Mouse (Mus musculus): ENCODE measurements at regions not wholly inside any gene's neighbourhood (a gene's known extent, or its start where the extent isn't known, plus 50 kb on each side); places are given as distances from the start of the nearest gene placed in this dataset.

DNA sequence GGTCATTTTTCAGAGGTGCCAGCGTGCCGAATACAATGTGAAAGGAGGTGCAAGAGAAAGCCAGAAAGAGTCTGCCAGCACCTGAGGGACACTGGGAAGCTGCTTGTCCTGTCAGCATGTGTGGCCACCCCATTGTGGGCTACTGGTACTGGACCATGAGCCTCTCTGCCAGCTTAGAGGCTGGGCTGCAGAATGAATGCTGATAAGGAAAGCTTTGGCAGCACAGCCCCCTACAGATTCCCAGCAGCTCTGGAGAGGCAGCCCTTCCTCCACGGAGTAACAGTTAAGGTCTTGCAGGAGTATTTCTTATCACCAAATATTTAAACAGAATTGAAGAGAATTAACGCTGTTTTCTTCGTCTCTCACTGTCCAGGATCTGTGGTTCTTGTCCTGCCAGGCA lies 199.5 kb downstream of the Gadd45g start:
- Histone ChIP-seq H3K4me3 (replicated peaks; ENCODE audit: low read depth, low read length) (no peak overlapping the region), H3K4me2 (ENCODE audit: low read length) (no peak overlapping the region), H3K36me3 (ENCODE audit: control insufficient read depth, insufficient read depth, low read length) (no peaks in the 10 kb centered on the region), H3K9ac (replicated peaks; ENCODE audit: low read length) (no peak overlapping the region), H3K27ac (replicated peaks; ENCODE audit: low read depth, low read length) (0 out of 2 replicates have a peak overlapping the region, but pooled peaks have one; percentile 3), H3K4me1 (ENCODE audit: control insufficient read depth, insufficient read depth, low read length) (peaks cover 9% of the 10 kb centered on the region; the same call in 1 of the 2 replicates), H3K9me3 (ENCODE audit: control insufficient read depth, low read length) (no peaks in the 10 kb centered on the region), H3K27me3 (ENCODE audit: control insufficient read depth, insufficient read depth, low read length) (no peaks in the 10 kb centered on the region)
- WGBS: 62% methylated on average over 5 of the region's 5 CpGs
- peak; percentile 36 for DNase-seq
- ATAC-seq (ENCODE audit: low FRiP score, low TSS enrichment): no peak

DNA sequence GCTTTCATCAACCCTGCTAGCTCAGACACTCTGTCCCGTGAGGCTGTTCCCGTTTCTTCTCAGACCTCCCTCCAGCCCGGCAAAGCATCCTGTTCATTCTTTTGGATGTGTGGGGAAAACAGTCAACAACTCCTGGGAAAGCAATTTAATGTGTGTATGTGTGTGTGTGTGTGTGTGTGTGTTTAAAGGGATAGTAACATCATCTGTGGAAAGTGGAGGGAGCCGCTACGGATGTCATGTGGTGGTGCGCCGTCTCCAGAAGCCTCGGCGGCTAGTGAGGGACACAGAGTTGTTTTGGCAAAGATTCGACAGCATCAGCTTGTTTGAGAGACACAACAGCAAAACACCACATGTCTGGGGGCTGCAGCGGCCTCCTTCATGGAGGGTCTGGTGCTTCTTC lies 200.2 kb downstream of the Gadd45g start:
- 70% methylated on average over 11 of the region's 11 CpGs for WGBS
- peaks cover 6% of the 10 kb centered on the region; the same call in 1 of the 2 replicates for H3K4me1 ChIP-seq (ENCODE audit: control insufficient read depth, insufficient read depth, low read length)
- no peaks in the 10 kb centered on the region for H3K27me3 ChIP-seq (ENCODE audit: control insufficient read depth, insufficient read depth, low read length)
- peak; percentile 24 for DNase-seq
- no peak overlapping the region for H3K9ac ChIP-seq (replicated peaks; ENCODE audit: low read length)
- H3K36me3 ChIP-seq (ENCODE audit: control insufficient read depth, insufficient read depth, low read length): no peaks in the 10 kb centered on the region
- H3K9me3 ChIP-seq (ENCODE audit: control insufficient read depth, low read length): no peaks in the 10 kb centered on the region
- H3K27ac ChIP-seq (replicated peaks; ENCODE audit: low read depth, low read length): no peak overlapping the region
- H3K4me2 ChIP-seq (ENCODE audit: low read length): no peak overlapping the region
- no peak overlapping the region for H3K4me3 ChIP-seq (replicated peaks; ENCODE audit: low read depth, low read length)
- no peak for ATAC-seq (ENCODE audit: low FRiP score, low TSS enrichment)

DNA sequence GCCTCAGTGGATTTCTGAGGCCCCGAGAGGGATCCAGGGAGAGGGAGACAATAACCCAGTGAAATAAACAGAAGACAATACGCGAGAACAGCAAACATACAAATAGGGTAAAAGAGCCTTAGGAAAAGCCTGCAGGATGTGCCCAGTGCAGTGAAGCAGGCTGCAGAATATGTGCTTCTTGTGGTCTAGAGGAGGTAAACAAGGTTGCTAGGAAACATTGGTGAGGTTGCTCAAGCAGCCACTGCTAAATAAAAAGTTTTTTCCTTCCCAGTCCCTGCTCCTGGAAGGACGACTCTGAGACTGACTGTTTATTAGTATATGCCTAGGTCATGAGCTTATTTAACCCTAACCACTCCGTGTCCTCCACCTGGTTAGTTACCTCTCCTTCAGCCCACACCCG lies 201.5 kb downstream of the Gadd45g start:
- WGBS: 70% methylated on average over 6 of the region's 6 CpGs
- no peak for DNase-seq
- no peak for ATAC-seq (ENCODE audit: low FRiP score, low TSS enrichment)

DNA sequence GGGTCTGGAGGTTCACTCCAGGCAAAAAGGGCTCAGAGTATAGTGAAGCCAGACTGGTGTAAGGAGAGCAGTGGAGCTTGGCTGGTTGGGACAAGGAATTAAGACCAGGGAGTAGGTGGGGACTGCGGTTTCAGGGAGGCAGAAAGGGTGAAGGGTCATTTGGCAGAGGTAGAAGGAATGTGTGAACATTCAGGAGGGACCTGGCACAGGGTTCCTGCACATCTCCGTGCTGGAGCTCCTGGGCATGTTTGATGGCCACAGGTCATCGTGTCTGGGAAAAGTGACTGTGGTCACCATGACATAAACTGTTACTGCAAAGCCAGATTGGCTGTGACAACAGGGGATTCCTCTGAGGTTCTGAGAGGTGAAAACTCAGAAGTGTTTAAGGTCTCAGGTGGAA lies 202.3 kb downstream of the Gadd45g start:
- no peak overlapping the region for H3K4me2 ChIP-seq (ENCODE audit: low read length)
- WGBS: 94% methylated on average over 3 of the region's 3 CpGs
- DNase-seq (no peak), ATAC-seq (ENCODE audit: low FRiP score, low TSS enrichment) (no peak)
- H3K4me1 ChIP-seq (ENCODE audit: control insufficient read depth, insufficient read depth, low read length): 0 out of 2 replicates have a peak, but pooled peaks cover 3% of the 10 kb centered on the region
- no peaks in the 10 kb centered on the region for H3K36me3 ChIP-seq (ENCODE audit: control insufficient read depth, insufficient read depth, low read length)
- no peak overlapping the region for H3K9ac ChIP-seq (replicated peaks; ENCODE audit: low read length)
- no peak overlapping the region for H3K4me3 ChIP-seq (replicated peaks; ENCODE audit: low read depth, low read length)
- H3K9me3 ChIP-seq (ENCODE audit: control insufficient read depth, low read length): no peaks in the 10 kb centered on the region
- H3K27ac ChIP-seq (replicated peaks; ENCODE audit: low read depth, low read length): no peak overlapping the region
- no peaks in the 10 kb centered on the region for H3K27me3 ChIP-seq (ENCODE audit: control insufficient read depth, insufficient read depth, low read length)

More for the DNA sequence above, 201.5 kb downstream of the Gadd45g start:
- 0 out of 2 replicates have a peak, but pooled peaks cover 3% of the 10 kb centered on the region for H3K4me1 ChIP-seq (ENCODE audit: control insufficient read depth, insufficient read depth, low read length)
- H3K4me3 ChIP-seq (replicated peaks; ENCODE audit: low read depth, low read length): no peak overlapping the region
- no peaks in the 10 kb centered on the region for H3K36me3 ChIP-seq (ENCODE audit: control insufficient read depth, insufficient read depth, low read length)
- no peak overlapping the region for H3K9ac ChIP-seq (replicated peaks; ENCODE audit: low read length)
- H3K27ac ChIP-seq (replicated peaks; ENCODE audit: low read depth, low read length): no peak overlapping the region
- no peaks in the 10 kb centered on the region for H3K9me3 ChIP-seq (ENCODE audit: control insufficient read depth, low read length)
- H3K4me2 ChIP-seq (ENCODE audit: low read length): no peak overlapping the region
- no peaks in the 10 kb centered on the region for H3K27me3 ChIP-seq (ENCODE audit: control insufficient read depth, insufficient read depth, low read length)

DNA sequence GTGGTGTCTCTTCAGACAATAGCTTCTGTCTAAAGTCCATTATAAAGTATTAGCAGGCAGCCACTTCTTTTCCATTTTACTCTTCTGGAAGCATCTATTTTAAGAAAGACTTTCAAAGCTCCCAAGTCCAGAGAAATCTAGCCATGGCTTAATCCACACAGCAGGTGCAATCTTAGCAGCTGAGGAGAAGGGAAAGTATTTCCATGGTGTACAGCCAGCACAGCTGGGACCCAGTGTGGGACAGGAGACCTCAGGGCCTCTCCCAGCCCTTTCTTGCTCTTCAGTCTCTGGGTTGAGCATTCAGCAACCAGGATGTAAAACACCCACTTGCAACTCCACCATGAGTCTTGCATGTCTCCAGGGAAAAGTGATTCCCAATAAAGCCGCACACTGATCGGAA lies 202.8 kb downstream of the Gadd45g start:
- H3K36me3 ChIP-seq (ENCODE audit: control insufficient read depth, insufficient read depth, low read length): no peaks in the 10 kb centered on the region
- DNase-seq (no peak), ATAC-seq (ENCODE audit: low FRiP score, low TSS enrichment) (no peak)
- H3K9me3 ChIP-seq (ENCODE audit: control insufficient read depth, low read length): no peaks in the 10 kb centered on the region
- WGBS: 96% methylated on average over 2 of the region's 2 CpGs
- no peak overlapping the region for H3K27ac ChIP-seq (replicated peaks; ENCODE audit: low read depth, low read length)
- no peak overlapping the region for H3K4me2 ChIP-seq (ENCODE audit: low read length)
- H3K27me3 ChIP-seq (ENCODE audit: control insufficient read depth, insufficient read depth, low read length): no peaks in the 10 kb centered on the region
- no peak overlapping the region for H3K4me3 ChIP-seq (replicated peaks; ENCODE audit: low read depth, low read length)
- H3K9ac ChIP-seq (replicated peaks; ENCODE audit: low read length): no peak overlapping the region
- 0 out of 2 replicates have a peak, but pooled peaks cover 3% of the 10 kb centered on the region for H3K4me1 ChIP-seq (ENCODE audit: control insufficient read depth, insufficient read depth, low read length)

DNA sequence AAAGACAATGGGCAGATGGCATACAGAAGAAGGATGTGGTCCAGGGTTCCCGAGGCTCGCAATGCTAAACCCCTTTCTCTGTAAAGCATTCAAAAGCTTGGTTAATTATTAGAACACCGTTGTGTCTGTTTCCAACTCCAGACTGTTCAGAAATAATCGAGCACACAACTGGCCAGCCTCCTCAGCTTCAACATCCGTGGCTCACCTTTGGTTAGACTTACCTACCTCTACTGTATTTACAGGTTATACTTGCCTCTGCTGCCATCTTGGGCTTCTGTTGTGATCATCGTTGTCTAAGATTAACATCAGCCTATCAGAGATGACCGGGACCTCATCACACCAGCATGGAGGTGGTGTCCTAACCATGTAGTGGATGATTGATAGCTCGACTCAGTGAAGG lies 209.3 kb downstream of the Gadd45g start:
- 93% methylated on average over 8 of the region's 8 CpGs for WGBS
- DNase-seq (no peak), ATAC-seq (ENCODE audit: low FRiP score, low TSS enrichment) (no peak)
- Histone ChIP-seq H3K27ac (replicated peaks; ENCODE audit: low read depth, low read length) (no peak overlapping the region), H3K9me3 (ENCODE audit: control insufficient read depth, low read length) (no peaks in the 10 kb centered on the region), H3K9ac (replicated peaks; ENCODE audit: low read length) (no peak overlapping the region), H3K4me3 (replicated peaks; ENCODE audit: low read depth, low read length) (no peak overlapping the region), H3K4me2 (ENCODE audit: low read length) (no peak overlapping the region), H3K36me3 (ENCODE audit: control insufficient read depth, insufficient read depth, low read length) (no peaks in the 10 kb centered on the region), H3K4me1 (ENCODE audit: control insufficient read depth, insufficient read depth, low read length) (no peaks in the 10 kb centered on the region), H3K27me3 (ENCODE audit: control insufficient read depth, insufficient read depth, low read length) (no peaks in the 10 kb centered on the region)

DNA sequence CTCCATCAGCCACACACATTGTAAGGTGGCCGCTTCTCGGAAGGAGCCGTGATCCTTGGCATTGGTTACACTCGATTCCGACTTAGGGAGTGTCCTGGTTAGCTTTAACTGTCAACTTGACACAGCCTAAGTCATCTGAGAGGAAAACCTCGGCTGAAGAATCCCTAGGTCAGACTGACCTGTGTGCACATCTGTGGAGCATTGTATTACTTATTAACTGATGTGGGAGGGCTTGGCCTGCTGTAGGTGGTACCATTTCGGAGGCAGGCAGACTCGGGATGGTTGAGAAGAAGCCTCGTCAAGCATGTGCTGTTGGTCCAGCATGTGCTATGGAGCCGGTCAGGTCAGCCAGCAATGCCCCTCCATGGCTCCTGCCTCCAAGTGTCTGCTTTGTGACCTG lies 211.0 kb downstream of the Gadd45g start:
- no peak overlapping the region for H3K9ac ChIP-seq (replicated peaks; ENCODE audit: low read length)
- H3K36me3 ChIP-seq (ENCODE audit: control insufficient read depth, insufficient read depth, low read length): no peaks in the 10 kb centered on the region
- H3K4me2 ChIP-seq (ENCODE audit: low read length): no peak overlapping the region
- DNase-seq (no peak), ATAC-seq (ENCODE audit: low FRiP score, low TSS enrichment) (no peak)
- H3K9me3 ChIP-seq (ENCODE audit: control insufficient read depth, low read length): no peaks in the 10 kb centered on the region
- H3K27ac ChIP-seq (replicated peaks; ENCODE audit: low read depth, low read length): no peak overlapping the region
- no peak overlapping the region for H3K4me3 ChIP-seq (replicated peaks; ENCODE audit: low read depth, low read length)
- no peaks in the 10 kb centered on the region for H3K27me3 ChIP-seq (ENCODE audit: control insufficient read depth, insufficient read depth, low read length)
- WGBS: 91% methylated on average over 10 of the region's 10 CpGs
- no peaks in the 10 kb centered on the region for H3K4me1 ChIP-seq (ENCODE audit: control insufficient read depth, insufficient read depth, low read length)

DNA sequence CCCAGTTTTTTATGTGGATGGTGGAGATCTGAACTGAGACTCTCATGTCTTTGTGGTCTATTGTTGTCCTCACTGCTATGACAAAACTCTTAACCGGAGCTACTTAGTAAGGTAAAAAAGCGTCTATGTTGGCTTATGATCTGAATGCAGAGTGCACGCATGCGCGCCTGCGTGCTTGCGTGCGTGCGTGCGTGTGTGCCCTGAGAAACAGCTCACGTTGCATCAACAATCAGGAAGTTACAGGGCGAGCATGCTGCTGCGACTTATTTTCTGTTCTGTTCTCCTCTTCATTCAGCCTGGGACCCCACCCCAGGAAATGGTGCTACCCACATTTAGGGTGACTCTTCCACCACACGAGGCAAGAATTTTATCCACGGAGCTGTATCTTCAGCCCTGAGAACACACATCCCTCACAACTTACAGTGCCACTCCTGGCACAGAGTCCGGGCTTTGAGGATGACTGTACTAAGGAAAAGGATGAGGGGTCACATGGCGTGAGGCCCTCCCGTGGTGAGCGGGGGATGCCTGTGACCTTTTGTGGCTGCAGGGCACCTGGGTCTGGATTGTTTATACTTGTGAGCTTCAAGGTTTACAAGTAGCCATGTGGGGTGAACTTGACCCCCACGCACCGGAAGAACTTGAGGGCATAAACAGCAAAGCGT lies 213.4 kb downstream of the Gadd45g start:
- ATAC-seq (ENCODE audit: low FRiP score, low TSS enrichment) (no peak), DNase-seq (no peak)
- no peaks in the 10 kb centered on the region for H3K27me3 ChIP-seq (ENCODE audit: control insufficient read depth, insufficient read depth, low read length)
- no peak overlapping the region for H3K9ac ChIP-seq (replicated peaks; ENCODE audit: low read length)
- no peak overlapping the region for H3K4me3 ChIP-seq (replicated peaks; ENCODE audit: low read depth, low read length)
- H3K36me3 ChIP-seq (ENCODE audit: control insufficient read depth, insufficient read depth, low read length): no peaks in the 10 kb centered on the region
- H3K27ac ChIP-seq (replicated peaks; ENCODE audit: low read depth, low read length): no peak overlapping the region
- no peak overlapping the region for H3K4me2 ChIP-seq (ENCODE audit: low read length)
- 93% methylated on average over 22 of the region's 22 CpGs for WGBS
- no peaks in the 10 kb centered on the region for H3K4me1 ChIP-seq (ENCODE audit: control insufficient read depth, insufficient read depth, low read length)
- no peaks in the 10 kb centered on the region for H3K9me3 ChIP-seq (ENCODE audit: control insufficient read depth, low read length)

DNA sequence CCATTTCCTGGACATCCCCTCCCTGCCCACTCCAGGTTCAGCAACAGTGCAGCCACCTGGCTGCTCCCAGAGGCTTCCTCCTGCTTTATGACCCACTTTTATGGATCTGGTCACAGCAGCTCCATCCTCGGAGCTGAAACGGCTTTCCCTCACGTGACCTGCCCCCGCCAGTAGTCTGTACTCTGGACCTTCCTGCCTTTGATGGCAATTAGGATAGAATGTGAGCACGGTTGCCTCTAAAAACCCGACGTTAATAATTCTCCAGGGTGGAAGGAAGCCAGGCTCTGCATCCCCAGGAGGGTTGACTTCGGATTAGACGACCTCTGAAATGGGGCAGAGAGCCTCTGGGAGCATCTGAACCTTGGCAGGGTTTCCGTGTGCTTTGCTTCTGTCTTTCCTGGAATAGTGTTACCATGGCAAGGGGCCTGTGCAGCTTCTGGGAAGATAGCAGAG lies 214.0 kb downstream of the Gadd45g start:
- WGBS: 62% methylated on average over 10 of the region's 10 CpGs
- Histone ChIP-seq H3K9me3 (ENCODE audit: control insufficient read depth, low read length) (no peaks in the 10 kb centered on the region), H3K4me1 (ENCODE audit: control insufficient read depth, insufficient read depth, low read length) (no peaks in the 10 kb centered on the region), H3K27ac (replicated peaks; ENCODE audit: low read depth, low read length) (no peak overlapping the region), H3K27me3 (ENCODE audit: control insufficient read depth, insufficient read depth, low read length) (no peaks in the 10 kb centered on the region), H3K9ac (replicated peaks; ENCODE audit: low read length) (no peak overlapping the region), H3K4me2 (ENCODE audit: low read length) (no peak overlapping the region), H3K4me3 (replicated peaks; ENCODE audit: low read depth, low read length) (no peak overlapping the region), H3K36me3 (ENCODE audit: control insufficient read depth, insufficient read depth, low read length) (no peaks in the 10 kb centered on the region)
- ATAC-seq (ENCODE audit: low FRiP score, low TSS enrichment): no peak
- no peak for DNase-seq
